Mouse (Mus musculus) hematopoietic stem cell, adult 5-6 weeks (primary cell): ENCODE results near the gene Cers2. TPM values are rescaled to one million over a fixed set of nuclear protein-coding genes. Genes with fewer than 3 reads are reported as not detected.

Source experiments
- ATAC-seq, 2 experiments: fragments of 125-278 bp in 1 of 2; replicated peaks in 1 of 2; 2 replicates each; pipeline ENCODE4 v1.8.0; 2016 to 2017; ENCODE audit warnings: inconsistent platforms in 2 of 2, mild to moderate bottlenecking in 2 of 2, moderate number of reproducible peaks in 2 of 2, low read depth in 1 of 2, moderate TSS enrichment in 1 of 2; ENCODE audit not compliant: low FRiP score in 2 of 2, poor library complexity in 2 of 2, severe bottlenecking in 2 of 2, insufficient read depth in 1 of 2, low TSS enrichment in 1 of 2
- total RNA-seq: library from RNA; stranded (forward); fragments of 172-1452, 232-1000 nt; gene quantifications from 2 replicates; pipeline ENCODE4 v1.2.3, GENCODE M21; 2017

Gene Cers2
- total RNA-seq, result 103 and 119 TPM in 2 replicates

GRCm38 (mm10) chr3:95314486-95315093, at the start of gene Cers2:
Gene Cers2 (plus strand): TSS chr3:95314791.
- ATAC-seq, result no peak

GRCm38 (mm10) chr3:95266052-95266451, 48.5 kb upstream of the Cers2 start:
- ATAC-seq, result no peak

- ATAC-seq, result no peak
These were observed 46.7 kb upstream of the Cers2 start for GRCm38 (mm10) chr3:95267855-95268254.

- no peak for ATAC-seq
These were observed 44.8 kb upstream of the Cers2 start for GRCm38 (mm10) chr3:95269789-95270188.

GRCm38 (mm10) chr3:95270766-95271364, 43.7 kb upstream of the Cers2 start:
- ATAC-seq, result no peak

GRCm38 (mm10) chr3:95273471-95273870, 41.1 kb upstream of the Cers2 start:
- ATAC-seq, result no peak

GRCm38 (mm10) chr3:95274453-95274852, 40.1 kb upstream of the Cers2 start:
- ATAC-seq, result no peak

GRCm38 (mm10) chr3:95275161-95275560, 39.4 kb upstream of the Cers2 start:
- no peak for ATAC-seq

GRCm38 (mm10) chr3:95276428-95276934, 38.1 kb upstream of the Cers2 start:
- ATAC-seq, result no peak

GRCm38 (mm10) chr3:95277149-95277551, 37.4 kb upstream of the Cers2 start:
- ATAC-seq, result no peak

GRCm38 (mm10) chr3:95280747-95281146, 33.8 kb upstream of the Cers2 start:
- no peak for ATAC-seq

- peak; percentile 85 to 86 for ATAC-seq
These were observed 33.1 kb upstream of the Cers2 start, which contains the start of the genes Mindy1 and Prune1 for GRCm38 (mm10) chr3:95281216-95282126. Gene Mindy1 (plus strand): TSS chr3:95281345. Gene Prune1 (minus strand): TSS chr3:95282076.

- peak; percentile 13 to 25; a peak in 2 of 4 replicates for ATAC-seq
These were observed 32.2 kb upstream of the Cers2 start for GRCm38 (mm10) chr3:95282381-95282864.

- ATAC-seq, result peak; percentile 42 to 44
These were observed 31.6 kb upstream of the Cers2 start for GRCm38 (mm10) chr3:95282865-95283588.

GRCm38 (mm10) chr3:95283589-95283941, 31.0 kb upstream of the Cers2 start:
- ATAC-seq, result no peak

GRCm38 (mm10) chr3:95284062-95284461, 30.5 kb upstream of the Cers2 start:
- ATAC-seq, result no peak
